Mouse (Mus musculus) spleen, postnatal 4 days (tissue): Measurements from ENCODE around the gene Fam155a.
A peak's percentile ranks its signal among the peaks of the same experiment; 100 is the strongest.

Experiments used
- DNase-seq, 2 experiments: peaks; one replicate each; pipeline ENCODE4 v3.0.0; 2022; ENCODE audit warnings: low spot score in 2 of 2

The Fam155a gene

DNA sequence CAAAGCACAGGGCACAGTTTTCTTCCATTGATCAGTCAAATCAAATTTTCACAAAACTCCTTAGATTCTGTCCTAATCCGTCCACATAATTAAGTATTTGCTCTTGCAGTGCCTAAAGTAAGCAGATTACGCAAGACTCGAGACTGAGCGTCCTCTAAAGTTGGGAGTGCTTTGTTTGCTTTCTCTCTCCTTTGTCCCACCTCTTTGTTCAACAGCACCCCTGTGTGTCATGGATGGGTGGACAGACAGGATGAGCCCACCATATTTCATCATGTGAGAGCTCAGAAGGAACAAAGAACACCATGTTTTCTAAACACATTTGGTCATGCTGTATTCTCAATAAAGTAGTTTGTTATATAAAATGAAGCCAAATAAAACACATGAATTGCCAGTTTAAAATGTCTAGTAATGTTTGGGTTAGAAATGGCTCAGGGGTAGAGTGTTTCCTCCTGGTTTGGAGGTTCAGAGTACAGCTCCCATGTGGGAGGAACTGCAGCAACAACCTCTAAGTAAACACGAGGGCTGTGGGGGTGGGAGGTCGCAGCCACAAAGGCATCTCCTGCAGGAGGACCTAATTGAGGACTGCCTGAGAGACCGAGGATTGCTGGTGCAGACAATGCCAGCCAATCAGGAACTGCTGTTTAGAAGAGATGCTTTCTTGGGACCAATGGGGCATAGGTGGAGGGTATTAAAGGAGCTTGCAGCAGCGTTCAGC lies 482.8 kb downstream of the Fam155a start:
- no peak for DNase-seq

DNA sequence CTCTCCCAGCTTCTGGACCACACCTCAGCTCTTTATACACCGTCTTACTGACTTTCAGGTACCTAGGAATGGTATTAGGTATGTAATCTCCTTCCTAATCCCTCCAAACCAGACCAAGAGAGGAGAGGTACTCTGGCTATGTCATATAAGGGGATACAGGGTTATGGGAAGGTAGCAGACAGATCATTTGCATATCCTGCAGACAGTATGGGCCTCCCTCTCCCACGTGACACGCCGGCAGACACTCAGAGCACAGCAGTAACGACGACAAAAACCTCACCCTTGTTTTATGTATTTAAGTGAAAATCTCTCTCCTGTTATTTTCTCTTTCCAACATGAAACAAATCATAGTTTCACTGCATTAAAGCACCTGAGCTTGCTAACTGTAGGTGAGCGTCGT lies 496.8 kb downstream of the Fam155a start:
- no peak for DNase-seq

DNA sequence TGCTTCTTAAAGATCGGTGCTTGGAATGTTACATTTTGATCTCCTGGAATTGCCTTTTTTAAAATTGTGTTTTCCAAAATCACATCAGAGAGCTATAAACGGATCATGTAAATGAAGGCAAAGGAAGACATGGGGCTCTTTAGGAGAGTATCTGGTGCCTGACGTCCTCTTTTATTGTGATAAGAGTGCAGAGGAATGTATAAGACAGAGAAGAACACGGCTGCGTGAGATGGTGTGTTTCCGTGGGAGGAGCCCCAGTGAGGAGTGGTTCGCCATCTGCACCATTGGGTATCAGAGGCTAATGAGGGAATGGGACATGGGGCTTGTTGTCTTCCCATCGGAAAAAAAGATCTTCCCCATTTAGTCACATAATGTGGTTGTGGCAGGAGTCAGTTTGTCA lies 506.6 kb downstream of the Fam155a start:
- no peak for DNase-seq

DNA sequence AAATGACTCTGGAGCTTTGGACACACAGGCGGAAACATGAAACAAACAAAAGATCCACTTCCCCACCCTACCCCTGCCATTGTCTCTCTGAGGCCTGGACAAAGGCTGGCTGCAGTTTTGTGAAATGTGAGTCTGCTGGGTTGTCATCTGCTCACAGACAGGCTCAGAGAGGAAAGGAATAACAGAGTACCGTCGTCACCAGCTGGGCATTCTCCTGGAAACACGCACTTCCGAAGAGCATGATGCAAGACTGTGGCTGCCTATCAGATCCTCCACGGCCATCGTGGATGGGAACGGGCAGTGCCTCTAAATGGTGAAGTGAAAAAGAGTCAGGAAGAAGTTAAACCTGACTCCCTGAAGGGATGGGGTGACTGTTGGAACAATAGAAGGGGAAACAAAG lies 509.4 kb downstream of the Fam155a start:
- DNase-seq: no peak

DNA sequence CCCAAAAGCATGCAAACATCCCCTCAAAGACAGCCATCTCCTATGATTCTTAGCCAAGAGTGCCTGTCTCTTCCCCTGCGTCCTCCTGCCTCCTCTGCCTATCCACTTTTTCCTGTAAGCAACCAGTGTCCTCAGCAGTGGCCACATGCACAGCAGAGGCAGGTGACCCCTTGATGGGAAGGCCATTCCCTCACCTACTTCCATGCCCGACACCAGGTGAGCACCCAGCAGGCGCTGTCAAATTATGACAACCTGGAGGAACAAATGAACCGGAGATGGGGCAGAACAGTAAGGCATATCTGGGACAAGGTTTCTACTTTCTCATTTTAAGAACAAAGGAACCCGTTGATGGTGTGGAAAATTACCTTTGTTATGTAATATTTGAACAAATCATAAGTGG lies 515.6 kb downstream of the Fam155a start:
- no peak for DNase-seq

DNA sequence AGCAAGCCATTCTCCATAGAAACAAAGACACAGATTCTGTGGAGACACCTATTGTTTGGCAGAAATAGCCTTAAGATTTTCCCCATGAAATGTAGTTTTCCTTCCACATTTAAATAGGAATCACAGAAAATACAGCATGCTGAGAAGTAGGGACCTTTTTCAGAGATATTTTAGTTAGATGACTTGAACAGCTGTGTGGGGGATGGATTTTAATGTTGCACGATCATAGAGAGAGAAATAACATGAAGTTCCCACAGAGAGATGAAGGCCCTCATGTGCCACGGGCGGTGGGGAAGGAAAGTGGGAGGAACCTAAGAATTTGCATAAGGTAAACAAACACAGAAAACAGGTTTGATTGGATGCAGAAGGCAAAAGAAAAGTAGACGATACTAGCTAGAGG lies 518.0 kb downstream of the Fam155a start:
- no peak for DNase-seq

DNA sequence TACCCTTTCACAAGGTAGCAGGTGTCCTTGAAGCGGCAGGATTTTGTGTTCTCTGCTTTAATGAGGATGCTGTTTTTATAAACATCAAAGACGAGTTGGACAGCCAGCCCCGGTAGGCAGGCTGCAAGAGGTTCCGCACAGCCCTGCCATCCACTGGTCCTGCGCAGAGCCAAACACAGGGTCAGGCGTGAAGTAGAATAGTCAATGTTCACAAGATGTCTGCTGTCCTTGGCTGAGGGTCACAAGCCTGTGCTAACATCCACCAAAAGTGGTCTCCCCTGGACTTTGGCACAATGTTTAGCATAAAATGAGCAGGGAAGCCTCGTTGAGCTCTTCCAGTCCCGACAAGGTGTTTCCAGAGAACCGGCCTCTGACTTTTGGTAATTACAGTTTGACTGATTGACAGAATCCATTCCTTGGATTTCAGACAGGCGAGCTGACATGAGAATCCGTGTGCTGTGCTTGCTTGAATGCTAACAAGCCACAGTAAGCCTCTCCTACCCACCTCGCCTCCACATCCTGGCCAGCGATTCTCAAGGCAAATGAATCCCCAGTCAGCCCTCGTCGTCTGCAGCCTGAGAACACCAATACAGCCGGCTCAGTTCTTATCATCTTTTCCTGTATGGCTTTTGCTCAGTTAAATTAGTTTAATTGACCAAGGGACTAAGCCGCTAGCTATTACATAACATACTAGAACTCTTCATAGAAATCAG lies 522.7 kb downstream of the Fam155a start:
- DNase-seq: no peak

DNA sequence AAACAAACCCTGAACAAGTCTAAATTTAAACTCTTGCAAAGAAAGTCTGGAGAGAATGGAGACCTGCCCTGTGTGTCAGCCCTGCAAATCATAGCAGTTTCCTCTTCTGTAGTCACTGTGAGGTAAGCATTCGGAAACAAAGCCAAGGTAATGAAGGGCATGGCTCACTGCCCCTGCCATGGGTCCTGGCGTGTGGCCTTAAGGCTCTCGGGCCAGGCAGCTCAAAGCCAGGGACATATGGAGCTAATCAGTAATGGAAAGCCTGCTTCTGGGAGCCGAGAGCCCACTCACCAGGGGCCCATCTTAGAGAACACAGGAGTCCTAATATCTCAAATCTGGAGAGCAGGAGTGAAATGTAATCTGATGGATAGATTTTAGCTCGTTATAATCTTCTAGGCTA lies 525.0 kb downstream of the Fam155a start:
- no peak for DNase-seq

DNA sequence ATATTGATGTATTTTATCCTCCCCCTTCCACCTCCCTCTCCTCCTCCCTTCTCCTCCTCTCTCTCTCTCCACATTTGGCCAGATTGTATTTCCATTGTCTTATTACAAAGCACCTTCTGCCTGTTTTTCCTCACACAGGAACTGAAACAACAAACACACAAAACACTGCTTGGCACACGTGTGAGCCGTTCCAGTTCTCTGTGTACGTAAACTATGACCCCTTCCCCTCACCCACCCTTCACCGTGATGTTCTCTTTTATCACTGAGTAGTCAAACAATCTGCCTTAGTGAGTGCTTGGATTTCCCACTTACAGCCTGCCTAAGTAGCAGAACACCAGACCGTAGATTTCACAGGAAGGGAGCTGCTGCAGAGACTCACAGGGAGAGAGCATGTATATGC lies 530.0 kb downstream of the Fam155a start:
- no peak for DNase-seq

DNA sequence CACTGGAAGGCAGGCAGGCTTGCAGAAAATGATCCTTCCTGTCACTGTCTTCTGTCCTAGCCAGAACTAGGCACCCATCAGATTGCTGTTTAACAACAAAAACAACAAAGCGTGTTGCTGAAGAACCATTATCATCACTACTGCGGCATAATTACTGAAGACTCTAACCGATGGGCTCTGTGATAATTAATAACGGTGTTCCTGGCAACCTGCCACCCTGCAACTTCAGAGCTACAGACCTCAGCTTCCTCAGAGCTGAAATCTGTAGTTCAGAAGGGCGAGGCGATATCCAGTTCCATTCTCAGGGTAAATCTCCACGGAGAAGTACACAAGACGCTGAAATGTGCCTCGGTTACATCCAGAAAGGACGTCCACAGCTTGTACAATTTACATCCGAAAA lies 531.2 kb downstream of the Fam155a start:
- DNase-seq: no peak

DNA sequence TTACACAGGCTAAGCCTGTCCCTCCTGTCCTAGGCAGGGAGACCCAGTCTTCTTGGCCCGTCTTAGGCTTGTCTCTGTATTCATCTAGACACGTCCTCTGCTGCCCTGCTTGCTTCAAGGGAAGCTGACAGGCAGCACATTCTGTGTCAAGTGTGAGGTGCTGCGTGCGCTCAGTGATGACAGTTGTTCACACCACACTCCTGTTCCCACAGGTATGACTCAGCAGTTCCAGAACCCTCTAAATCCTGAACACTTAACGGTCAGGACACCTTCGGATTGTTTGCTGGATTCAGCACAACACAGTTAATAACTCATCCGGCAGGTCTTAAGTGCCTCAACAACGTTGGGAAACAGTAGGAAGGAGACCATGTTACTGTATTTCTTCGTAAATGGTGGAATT lies 532.0 kb downstream of the Fam155a start:
- no peak for DNase-seq

DNA sequence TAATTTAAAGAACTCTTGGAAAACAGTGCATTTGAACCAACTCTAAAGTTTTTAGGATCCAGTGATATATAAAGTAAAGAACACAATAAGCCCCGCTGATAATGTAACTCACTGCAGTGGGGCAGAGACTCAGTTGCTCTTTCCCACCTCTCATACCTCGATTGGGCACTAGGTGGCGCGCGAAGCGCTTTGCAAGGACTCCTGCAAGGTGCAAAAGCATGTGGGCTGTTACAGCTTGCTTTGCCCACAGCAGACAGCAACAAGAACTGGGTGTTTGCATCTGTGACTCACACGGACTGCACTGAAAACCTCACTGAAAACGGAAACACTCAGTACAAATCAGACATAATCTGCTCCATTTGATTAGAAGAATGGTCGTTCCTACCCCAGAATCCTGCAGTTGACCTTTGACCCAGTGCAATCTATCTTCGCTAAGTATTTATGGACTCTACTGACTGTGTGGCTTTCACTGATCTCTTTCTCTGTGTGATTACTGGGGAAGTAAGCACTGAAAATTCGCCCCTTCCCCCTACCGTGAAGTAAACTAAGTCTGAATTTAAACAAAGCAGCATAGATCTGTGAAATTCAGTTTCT lies 537.5 kb downstream of the Fam155a start:
- DNase-seq: peak; percentile 64 to 88

DNA sequence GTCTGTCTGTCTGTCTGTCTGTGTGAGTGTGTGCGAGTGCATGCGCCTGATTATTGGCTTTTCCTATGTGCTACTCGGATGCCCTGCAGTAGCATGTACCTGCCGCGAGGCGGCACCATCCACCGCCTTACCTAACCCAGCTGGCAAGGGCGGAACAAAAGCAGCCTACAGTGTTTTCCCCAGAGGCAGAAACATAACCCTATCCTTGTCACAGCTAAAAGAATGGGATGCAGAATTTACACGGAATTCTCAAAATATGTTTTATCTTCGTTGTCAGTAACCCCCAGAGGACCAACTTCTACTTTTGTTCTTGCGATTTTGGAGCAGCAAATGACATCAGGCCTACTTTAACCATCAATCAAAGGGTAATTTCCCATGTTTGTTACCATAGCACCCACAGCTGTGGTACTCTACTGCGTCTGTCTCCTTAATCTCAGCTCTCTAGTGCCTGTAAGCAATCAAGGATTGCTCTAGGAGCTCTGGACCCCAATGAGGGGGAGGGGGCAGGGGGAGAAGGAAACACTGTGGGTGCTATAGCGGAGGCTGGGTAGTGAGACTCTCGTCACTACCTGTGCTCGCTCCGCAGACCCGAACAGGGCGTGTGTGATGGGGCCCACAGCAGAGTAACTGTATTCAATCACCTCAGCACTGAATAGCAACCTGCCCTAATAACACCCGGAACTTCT lies 543.0 kb downstream of the Fam155a start:
- peak in 1 of 2 experiments; percentile 63 for DNase-seq

DNA sequence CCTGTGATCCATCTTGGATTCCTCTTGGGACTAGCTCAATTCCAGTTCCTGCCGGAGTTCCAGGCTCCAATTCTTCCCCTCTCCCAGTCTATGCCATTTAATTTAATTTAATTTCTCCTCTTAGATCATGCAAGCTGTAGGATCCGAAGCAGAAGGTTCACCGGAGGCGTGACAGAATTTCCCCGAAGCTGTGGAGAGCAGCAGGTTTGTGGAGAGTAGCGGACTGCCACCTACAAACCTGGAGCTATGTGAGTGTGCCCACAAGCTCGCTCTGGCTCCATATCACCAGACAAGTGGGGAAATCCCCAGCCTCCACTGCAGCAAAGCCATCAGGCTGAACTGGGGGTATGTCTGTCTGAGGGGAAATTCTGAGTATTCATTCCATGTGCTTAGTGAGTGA lies 544.2 kb downstream of the Fam155a start:
- DNase-seq: no peak

DNA sequence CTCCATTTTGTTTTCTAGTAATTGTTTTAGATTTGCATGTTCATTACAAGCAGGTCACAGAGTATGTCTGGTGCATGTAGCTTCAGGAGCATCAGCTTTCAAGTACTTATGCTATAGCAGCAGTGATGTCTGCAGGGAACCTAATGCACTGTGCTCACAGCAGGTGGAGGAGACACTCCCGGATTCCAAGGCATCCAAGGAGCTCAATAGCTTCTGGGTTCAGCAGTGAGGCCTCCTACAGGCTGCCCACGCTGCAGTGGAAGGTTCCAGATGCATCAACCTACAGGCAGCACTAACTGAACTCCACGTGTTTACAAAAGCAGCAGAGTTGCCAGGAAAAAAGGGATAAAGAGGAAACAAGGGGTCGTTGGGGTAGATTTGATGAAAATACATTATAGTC lies 559.2 kb downstream of the Fam155a start:
- no peak for DNase-seq

DNA sequence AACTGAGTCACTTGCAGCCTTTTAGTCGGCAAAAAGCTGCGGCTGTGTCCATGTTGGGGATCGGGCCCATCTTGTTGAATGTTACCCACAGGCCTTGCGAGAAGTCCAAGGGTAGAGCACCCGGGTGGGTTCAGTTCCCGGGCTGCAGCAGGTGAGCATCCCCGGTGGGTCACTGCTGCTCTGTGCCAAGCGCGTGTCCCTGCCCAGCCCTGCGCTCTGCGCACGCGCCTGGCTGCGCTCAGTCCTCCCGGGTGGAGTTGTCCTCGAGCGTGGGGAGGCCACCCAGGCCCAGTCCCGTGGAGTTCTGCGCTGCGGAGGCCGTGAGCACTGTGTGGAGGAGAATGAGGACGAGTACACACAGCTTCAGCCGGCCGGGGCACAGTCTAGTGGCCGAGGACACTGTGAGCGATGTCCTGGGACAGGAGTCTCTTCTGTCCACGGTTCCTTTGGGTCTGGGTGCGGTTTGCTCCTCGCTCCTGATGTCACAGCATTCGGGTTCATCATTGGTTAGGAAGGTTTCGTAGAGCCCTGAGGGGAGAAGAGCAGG lies 563.4 kb downstream of the Fam155a start:
- no peak for DNase-seq

DNA sequence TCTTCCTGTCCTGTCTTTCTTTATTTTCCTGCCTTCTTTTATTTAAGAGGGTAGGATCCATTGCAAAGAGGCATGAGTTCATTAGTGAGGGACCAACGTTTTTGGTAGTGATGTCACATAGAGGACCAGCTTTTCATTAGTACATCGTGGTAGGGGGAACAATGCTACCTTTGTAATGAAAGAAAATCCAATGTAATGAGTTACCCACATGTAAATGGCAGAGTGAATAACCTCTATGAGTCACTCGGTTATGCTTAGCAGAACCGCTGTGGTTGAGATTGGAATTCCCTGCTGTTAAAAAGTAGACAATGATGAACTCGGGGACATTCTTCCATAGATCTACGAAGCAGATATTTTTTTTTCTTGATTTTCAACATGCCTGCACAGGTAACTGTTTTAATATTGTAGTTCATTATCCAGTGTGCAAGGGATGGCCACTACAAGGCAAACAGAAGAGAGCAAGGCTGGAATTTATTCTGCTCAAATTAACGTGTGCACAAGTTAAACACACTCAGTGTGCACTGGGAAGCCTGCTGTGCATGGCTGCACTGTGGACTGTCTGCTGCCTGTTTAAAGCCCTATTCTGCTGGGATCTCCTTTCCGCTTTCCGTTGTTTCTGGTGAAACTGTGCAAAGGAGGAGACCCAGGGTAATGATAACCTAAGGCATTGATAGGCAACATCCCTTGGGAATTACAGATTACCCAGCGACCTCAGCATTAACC lies 566.5 kb downstream of the Fam155a start:
- DNase-seq: no peak

DNA sequence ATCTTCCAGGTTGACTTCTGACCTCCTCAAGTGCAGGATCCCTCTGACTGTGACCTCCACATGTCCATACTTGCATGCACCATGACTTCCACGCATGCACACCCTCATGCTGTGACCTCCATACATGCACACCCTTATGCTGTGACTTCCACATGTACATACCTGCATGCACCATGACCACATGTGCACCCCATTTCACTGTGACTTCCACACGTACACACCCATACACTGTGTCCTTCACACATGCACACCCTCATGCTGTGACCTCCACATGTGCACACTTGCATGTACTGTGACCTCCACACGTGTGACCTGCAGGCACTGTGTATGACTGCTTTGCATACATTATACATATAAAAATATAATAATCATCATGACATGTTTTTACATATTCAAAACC lies 570.9 kb downstream of the Fam155a start:
- no peak for DNase-seq

DNA sequence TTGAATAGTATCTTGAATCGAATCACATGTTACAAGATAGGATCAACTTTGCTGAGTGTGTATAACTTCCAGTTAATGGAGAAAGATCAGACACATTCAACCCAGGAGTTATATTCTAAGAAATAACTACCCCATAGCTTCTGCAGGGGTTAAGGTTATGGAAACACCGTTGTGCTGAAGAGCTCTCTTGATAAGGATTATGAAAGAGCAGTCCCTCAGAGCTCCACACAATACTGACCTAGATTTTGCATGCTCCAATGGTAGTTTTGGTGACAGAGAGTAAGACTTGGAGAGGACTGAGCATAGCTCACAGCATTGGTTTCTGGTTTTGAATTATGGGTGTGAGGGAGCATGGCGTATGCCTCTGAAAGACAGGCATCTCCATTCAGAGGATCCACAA lies 579.3 kb downstream of the Fam155a start:
- no peak for DNase-seq

DNA sequence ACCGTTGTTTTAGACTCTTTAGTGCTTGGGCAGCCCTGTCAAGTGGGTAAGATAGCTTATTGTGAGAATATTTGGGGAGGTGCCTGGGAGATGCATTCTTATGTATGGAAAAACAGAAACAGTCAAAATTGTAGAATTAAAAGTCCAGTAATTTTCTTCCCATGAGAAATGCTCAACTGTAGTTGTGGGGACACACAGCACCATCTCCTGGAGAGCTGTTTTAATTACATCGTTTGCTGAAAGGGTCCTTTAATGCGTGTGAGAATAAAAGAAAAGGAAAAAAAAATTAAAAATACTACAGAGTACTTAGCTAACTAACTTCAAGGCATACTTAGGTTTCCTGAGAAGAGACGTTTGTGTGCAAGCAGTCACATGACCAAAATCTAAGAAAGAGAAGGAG lies 582.3 kb downstream of the Fam155a start:
- DNase-seq: no peak

DNA sequence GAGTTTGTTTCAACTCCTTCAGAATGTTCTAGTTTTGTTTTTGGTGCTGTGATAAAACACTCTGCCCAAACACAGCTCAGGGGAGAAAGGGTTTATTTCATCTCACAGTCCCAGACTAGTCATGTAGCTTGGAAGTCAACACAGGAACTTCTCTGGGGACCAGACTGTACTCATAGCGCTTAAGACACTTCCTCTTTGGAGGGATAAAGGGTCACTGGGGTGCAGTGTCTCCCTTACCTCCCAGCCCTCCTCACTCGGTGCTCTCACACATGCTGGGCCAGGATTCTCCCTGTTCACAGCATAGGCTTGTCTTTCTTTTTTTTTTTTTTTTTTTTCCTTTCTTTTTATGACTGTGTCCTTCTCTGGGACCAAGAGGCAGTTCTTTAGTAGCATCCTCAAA lies 585.8 kb downstream of the Fam155a start:
- no peak for DNase-seq

DNA sequence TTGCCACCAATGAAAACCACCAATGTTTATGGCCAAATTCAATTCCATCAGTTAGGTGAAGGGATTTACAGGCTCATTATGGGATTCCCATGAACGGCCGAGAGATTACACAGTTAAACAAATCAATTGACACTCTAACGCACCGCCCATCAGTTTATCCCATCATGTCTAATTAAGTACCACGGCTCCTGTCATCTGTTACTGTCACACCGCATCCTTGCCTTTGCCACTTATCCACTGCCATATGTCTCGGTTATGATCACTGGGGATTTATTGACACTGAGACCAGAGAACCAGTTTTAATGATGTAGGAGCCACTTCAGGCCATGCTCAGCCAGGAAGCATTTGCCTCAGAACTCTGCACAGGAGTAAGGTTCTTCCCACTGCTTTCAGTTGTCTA lies 588.5 kb downstream of the Fam155a start:
- no peak for DNase-seq
